Mouse (Mus musculus): ENCODE results near the gene Amt. TPM values are rescaled to one million over a fixed set of nuclear protein-coding genes. Genes with fewer than 3 reads are reported as not detected.
A peak's percentile ranks its signal among the peaks of the same experiment; 100 is the strongest.
"Not testable (repeated sequence)": the region's sequence is repeated elsewhere in the genome, so short reads cannot be mapped to it uniquely, and the experiment has no call there.

The Amt gene
- total RNA-seq, 2 experiments from 2014 or later: 9.5 to 10.8 TPM

DNA sequence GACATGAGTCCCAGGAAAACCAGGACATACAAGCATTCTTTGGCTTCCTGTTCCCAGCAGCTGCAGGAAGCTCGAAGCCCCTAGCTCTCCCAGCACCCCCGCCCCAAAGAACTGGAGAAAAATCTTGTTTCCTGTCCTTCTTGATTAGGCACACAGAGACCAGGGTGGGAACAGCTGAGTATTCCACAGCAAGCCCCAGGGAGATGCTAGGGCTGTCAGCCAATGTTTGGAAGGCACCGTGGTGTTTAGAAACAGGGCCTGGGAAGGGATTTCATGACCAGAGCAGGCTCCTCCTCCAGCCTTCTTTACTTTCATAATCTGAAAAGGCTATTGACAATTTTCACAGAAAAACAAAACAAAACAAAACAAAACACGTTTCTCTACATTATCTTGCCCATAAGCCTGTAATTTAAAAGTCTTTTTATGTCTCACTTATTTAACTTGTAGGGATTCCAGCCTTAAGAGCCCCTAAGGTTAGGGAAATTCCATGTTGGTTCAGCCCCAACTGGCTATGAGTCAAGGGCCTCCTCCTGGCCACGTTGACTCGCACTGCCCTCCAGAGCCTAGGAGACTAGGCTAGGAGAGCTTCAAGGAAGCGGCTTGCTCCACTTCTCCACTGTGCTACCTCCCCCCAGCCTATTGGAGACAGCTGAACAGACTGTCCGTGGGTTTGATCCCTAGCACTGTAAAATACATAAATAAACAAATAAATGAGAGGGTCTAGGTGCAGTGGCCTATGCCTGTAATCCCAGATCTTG is 16.4 kb upstream of the Amt start:
- DNase-seq (ENCODE audit: low spot score in 2 of 2): peak in 1 of 2 experiments; percentile 38

DNA sequence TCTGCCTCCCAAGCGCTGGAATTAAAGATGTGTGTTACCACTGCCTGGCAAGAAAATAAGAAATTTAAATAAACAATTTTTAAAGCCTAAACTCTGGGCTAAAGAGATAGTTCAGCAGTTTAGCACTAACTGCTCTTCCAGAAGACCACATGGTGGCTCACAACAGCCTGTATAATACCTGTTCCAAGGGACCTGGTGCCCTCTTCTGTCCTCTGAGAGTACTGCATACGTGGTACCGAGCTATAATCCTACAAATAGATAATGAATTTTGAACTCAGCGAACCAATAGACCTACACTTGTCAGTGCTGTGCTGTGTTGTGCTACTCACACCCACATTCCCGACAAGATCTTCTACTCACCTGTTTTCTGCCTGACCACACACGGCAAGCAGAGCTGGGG is 12.2 kb upstream of the Amt start:
- peak; percentile 32 to 49 for DNase-seq (ENCODE audit: low spot score in 2 of 2)

DNA sequence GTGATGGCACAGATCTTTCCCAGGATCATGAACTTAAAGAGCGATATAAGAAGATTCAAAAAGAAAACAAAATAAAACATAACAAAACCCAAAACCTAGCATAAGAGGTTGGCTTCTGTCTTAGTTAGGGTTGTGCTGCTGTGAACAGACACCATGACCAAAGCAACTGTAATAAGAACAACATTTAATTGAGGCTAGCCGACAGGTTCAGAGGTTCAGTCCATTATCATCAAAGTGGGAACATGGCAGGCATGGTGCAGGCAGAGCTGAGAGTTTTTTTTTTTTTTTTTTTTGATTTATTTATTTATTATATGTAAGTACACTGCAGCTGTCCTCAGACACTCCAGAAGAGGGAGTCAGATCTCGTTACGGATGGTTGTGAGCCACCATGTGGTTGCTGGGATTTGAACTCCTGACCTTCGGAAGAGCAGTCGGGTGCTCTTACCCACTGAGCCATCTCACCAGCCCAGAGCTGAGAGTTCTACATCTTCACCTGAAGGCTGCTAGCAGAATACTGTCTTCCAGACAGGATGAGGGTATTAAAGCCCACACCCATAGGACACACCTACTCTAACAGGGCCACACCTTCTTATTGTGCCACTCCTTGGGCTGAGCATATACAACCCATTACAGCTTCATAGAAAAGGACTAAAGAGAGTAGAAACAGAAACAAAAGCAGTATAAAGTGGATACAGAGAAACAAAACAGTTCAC is 9.0 kb upstream of the Amt start:
- not testable (repeated sequence) for DNase-seq (ENCODE audit: low spot score in 2 of 2)

DNA sequence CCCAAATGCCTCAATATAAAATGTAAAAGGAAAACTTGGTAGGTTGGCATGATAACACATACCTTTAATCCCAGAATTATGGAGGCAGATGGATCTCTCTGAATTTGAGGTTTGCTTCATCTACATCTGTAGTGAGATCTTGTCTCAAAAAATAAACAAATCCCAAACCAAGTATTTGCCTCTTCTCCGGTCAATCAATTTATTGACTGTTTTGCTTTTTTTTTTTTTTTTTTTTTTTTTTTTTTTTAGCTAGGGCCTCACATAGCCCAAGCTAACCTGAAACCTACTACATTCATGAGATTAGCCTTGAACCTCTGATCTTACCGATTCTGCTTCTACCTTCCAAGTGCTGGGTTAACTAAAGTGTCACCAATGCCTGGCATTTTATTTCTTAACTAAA is 7.3 kb upstream of the Amt start:
- DNase-seq (ENCODE audit: low spot score in 2 of 2): no peak

DNA sequence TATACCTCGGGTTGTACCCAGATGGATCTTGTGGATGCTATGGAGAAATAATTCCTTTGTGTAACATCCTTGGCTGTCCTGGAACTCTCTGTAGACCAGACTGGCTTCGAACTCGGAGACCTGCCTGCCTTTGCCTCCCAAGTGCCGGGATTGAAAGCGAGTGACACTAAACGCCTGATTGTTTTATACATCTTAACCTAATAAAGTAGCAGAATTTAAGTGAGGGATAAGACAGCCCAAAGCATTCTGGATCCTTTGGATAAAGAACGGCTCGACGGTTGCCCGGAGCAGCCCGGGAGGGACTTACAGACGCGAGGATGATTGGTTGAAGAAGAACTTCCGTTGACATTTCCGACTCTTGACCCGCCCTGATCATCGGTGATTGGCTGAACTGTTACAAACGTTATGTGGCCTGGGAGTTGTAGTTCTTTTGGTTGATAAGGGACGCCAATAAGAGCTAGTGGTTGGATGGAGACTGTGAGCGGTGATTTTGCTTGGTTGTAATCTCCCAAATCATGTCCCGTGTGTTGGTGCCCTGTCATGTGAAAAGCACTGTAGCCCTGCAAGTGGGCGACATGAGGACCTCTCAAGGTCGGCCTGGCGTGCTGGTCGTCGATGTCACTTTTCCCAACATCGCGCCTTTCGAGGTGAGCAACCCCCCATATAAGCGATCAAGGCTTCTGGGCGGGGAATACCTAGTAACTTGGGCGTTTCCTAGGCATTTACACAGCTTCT is 6.5 kb upstream of the Amt start, which contains the start of gene Nicn1:
Nicn1 (plus strand) TSS at position 414 of the 735 bp plus-strand sequence.
- peak; percentile 37 to 78 for DNase-seq (ENCODE audit: low spot score in 2 of 2)

DNA sequence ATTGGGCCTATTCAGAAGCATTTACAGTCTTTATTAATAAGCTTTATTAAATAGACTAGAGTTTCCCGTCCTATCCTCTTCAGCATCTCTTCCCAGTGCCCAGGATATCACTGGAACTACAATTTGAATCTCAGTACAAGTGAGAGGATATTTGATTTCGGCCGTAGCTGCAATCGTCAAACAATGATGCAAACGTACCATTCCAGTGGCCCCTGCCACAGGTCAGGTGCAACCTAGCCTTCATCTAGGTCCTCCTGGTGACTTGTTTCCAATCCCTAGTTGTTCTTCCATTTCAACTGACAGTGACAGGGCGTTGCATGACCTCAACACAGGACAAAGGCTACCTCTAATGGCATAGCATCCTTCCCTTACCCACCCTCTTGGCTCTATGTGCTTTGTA is 5.9 kb upstream of the Amt start:
- no peak for DNase-seq (ENCODE audit: low spot score in 2 of 2)

DNA sequence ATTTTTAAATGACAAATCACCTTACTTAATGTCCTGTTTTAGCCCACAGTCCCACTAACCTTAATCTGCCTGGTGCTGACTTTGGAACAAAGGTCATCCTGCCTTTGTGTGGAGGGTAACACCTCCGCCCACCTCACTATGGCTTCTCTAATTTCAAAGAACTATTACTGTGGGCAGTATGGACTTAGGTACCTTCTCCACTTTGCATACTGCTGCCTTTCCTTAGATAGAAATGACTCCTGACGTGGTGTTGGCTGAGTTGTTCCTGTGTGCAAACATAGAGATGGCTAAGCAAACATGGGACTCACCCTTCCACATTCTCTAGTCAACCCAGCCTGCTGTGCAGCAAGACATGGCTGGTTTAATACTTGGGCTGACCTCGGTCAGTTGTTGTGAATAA is 5.2 kb downstream of the Amt start:
- DNase-seq (ENCODE audit: low spot score in 2 of 2): no peak

DNA sequence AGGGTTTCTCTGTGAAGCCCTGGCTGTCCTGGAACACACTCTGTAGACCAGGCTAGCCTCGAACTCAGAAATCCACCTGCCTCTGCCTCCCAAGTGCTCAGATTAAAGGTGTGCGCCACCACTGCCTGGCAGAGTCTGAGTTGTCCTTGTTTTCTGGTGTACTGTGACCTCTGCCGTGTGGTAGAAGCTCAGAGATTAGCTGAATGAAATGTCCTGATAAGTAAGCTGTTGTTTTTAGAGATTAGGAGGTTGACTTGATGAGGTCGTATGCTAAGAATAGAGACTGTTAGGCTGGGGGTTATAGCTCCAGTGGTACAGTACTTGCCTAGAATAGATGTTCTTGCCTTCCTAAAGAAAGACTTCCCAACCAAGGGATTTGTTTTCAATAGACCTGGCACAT is 8.1 kb downstream of the Amt start:
- no peak for DNase-seq (ENCODE audit: low spot score in 2 of 2)

DNA sequence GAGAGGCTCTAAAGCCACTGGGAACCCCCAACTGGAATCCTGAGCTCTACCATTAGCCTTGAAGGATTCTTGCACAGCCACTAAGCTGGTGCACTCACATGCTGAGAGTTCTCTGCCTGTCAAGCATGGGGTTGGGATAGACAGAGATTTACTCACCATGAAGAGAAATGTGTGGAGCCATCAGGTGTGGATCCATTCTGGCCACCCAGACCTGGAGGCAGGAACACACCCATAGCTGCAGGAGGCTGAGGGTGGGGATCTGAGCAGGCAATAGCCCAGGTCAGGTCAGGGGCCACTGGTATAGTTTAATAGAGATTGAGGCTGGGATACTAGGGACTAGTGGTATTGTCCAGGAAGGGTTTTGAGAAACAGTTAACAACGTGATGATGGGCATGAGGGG is 8.5 kb downstream of the Amt start:
- no peak for DNase-seq (ENCODE audit: low spot score in 2 of 2)

DNA sequence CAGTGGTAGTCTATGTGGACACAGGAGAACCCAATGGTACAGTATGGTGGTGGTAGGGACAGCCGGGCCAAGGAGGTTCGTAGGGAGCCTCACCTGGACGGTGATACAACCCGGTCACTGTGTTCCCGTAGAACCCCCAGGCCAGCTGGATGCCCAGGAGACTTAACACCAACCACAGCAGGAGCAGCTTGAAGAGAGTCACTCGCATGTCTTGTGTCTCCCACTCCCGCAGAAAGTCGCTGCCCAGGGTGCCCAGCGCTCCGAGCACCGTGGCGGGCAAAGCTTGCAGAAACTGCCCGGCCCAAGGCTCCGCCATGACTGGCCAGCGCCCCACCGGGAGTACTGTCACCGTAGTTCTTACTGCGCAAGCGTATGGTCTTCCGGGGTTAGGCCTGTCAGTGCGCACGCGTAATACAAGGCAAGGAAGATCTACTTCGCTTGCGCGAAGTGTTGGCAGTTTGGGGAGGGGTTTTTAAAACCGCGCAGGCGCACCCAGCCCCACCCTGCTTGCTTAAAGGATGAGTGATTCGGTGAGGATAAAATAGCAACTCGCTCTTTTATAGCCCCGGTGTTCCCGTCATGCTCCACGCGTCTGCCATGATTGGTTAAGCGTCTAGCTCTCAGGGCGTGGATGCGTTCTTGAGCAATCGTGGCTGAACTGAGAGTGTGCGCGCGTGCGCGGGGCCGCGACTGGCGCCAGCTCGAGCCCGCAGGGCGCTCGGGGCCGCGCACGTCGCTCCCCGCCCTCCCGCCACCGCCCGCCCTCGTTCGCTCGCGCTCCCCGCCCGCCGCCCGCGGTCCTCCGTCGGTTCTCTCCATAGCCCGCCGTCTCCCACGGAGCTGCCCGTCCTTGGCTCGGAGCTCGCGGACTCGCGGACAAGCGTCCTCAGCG is 9.2 kb downstream of the Amt start, which contains the start of the genes Rhoa and Tcta:
Rhoa (plus strand) TSS at position 501 of the 892 bp plus-strand sequence.
Tcta (minus strand) TSS at position 532 of the 892 bp plus-strand sequence.
- peak; percentile 89 to 96 for DNase-seq (ENCODE audit: low spot score in 2 of 2)

DNA sequence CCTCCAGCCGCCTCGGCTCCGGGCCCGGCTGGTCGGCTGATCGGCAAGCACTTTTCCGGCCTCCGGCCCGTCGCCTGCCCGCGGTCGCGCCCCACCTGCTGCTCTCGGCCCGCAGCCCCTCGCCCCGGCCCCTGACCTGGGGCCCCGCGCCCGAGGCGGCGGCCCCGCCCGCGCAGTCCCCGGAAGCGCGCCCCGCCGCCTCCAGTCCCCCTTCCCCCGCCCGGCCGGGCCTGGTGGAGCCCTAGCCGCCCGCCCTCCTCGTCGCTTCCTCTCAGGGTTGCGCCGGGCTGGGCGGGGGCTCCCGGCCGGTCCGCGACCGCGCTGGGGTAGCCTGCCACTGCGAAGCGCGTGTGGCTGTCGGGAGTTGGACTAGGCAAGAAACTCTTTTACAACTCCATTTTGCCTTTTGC is 9.9 kb downstream of the Amt start:
- DNase-seq (ENCODE audit: low spot score in 2 of 2): peak; percentile 65 to 70

DNA sequence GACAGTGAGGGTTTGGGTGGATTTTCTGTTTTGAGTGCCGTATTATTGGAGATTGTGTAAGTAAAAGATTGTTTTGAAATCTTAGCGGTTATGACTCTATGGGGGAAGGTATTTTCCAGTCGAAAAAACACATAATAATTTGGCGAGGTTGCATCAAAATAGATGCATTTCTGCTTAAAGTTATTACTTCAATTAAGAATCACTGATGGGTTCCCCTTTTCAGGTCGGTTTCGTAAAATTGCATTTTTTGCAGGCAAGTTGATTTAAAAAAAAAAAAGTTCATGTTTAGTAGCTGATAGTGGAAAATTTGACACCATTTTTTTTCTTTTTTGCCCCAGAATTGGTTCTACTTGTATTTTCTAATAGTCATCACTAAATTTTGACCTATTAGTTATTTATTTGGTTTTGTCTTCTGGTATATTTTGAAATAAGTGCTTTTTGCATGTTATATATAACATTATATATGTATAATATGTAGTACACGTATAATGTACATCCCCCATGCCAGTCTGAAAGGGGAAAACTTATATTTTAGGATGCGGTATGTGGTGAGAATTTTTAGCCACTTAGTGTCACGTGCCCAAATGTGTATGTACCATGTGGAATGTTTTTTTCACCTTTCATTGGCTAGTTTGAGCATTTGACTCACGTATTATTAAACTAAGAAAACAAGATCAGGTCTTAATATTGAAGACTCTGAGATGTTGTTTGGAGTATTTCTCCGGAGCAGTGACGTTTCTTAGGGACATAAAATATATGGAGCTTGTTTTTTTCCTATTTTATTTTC is 10.6 kb downstream of the Amt start:
- no peak for DNase-seq (ENCODE audit: low spot score in 2 of 2)

DNA sequence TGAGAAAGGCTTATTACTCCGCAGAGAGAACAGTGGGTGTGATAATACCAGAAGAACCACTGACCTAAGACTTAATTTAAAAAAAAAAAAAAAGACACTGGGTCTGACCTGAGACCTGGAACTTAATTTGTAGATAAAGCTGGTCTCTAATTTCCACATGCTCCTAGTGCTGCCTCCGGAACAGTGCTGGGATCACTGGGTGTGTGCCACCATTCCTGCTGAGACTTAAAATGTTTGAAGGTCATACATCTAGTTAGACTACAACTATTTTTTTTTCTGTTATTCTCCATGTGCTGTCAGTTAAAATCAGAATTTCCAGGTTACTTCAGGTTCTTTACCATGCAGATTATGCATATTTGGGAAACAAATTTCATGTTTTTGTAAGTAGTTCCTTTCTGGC is 11.5 kb downstream of the Amt start:
- DNase-seq (ENCODE audit: low spot score in 2 of 2): no peak

DNA sequence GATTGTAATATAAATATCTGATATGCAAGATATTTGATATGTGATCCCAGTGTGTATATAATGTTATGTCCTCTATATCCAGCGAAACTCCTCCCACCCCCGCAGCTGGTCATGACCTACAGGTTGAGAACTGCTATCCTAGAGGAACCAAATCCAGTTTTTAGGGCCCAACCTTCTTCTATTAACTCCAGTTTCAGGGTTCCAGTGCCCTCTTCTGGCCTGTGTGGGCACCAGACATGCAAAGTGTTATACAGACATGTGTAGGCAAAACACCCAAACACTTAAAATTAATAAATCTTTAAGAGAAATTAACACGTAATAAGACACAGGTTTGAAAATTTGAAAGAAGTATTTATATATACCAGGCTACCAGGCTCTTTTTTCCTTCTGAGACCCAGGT is 20.9 kb downstream of the Amt start:
- DNase-seq (ENCODE audit: low spot score in 2 of 2): no peak

DNA sequence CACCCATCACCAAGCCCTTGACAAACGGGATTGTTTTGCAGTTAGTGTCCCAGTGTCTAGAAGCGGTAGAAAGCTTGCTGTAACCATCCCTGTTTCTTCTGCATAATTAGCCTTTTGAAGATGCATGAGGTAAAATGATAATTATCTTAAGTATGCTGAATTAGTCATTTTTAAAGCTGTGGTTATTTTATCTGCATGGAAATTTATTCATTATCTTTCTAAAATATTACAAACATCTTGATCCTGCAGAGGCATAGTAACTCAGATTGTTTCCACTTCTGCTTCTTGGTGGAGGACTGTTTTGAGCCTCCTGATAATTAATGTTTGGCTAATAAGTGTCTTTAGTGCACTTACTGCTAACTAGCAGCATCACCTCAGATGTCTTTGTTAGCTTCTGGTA is 21.8 kb downstream of the Amt start:
- DNase-seq (ENCODE audit: low spot score in 2 of 2): no peak

DNA sequence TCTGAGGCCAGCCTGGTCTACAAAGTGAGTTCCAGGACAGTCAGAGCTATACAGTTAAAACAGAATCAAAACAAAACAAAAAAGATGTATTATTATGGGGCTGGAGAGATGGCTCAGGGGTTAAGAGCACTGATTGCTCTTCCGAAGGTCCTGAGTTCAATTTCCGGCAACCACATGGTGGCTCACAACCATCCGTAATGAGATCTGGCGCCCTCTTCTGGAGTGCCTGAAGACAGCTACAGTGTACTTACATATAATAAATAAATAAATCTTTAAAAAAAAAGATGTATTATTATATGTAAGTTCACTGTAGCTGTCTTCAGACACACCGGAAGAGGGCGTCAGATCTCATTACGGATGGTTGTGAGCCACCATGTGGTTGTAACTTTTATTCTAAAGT is 25.4 kb downstream of the Amt start:
- not testable (repeated sequence) for DNase-seq (ENCODE audit: low spot score in 2 of 2)

DNA sequence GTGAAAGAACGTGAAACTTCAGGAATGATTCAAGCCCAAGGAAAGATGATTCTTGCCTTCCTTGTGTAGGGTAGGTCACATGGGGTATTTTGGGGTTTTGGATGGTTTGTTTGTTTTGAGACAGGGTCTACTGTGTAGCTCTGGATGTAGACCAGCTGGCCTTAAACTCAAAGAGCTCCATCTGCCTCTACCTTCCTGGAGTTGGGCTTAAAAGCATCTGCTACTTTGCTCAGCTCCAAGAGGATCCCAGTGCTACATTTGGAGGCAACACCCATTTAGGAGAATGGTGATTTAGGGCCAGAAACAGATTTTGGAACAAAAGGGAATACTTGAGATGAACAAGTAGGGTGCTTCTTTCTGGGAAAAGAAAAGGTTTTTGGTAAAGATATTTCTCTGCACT is 28.1 kb downstream of the Amt start:
- no peak for DNase-seq (ENCODE audit: low spot score in 2 of 2)

DNA sequence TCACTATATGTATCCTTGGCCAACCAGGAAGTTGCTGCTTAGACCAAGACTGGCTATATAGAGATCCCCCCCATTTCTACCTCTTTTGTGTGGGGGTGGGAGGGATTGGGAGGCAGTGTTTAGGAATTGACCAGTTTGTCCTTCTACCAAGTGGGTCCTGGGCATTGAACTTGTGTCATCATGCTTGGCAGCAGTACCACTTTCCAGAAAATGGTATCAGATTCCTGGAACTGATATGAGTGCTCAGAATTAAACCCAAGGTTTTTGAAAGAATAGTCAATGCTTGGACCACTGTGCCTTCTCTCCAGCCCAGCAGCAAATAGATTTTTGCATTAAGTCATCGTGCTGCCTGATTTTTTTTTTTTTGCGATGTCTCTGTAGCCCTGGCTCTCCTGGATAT is 29.2 kb downstream of the Amt start:
- DNase-seq (ENCODE audit: low spot score in 2 of 2): no peak

DNA sequence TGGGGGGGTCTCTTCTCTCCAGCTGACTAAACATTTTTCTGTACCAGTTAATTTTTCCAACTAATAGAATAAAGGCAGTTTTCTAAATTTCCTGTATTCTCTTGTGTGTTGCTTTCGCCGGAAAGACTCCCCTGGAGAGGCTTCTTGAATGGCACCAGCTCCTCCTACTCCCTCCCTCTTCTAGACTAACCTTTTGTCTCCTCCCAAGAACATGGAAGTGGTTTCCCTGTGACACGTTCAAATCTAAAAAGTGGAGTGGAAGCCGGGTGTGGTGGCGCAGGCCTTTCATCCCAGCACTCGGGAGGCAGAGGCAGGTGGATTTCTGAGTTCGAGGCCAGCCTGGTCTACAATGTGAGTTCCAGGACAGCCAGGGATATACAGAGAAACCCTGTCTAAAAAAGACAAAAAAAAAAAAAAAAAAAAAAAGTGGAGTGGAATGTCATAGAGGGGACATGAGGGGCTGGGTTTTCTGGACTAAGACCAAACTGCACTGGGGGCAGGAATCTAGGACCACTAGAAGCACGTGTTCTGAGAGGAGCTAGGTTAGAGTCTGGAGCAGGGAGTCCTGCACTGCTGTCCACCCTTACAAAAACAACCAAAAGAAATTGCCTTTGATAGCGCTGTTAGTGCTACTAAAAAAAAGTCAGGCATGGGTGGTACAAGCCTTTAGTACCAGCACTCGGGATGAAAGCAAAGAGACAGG is 41.3 kb downstream of the Amt start:
- no peak for DNase-seq (ENCODE audit: low spot score in 2 of 2)

DNA sequence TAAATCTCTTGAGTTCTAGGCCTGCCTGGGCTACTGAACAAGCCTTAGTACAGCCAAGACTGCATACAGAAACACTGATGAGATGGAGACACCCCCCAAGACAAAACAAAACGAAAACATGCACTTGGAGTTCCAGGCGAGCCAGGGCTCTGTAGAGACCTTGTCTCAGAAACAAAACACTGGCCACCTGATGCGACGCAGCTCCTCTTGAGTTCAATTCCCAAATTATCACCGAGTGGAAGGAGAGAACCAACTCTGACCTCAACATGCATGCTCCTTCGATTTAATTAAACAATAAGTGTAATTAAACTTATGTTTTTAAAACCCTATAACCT is 41.9 kb downstream of the Amt start:
- no peak for DNase-seq (ENCODE audit: low spot score in 2 of 2)

Measured in adrenal gland, postnatal 4 days (tissue).